Mouse (Mus musculus) Patski (cell line): ENCODE measurements at regions not wholly inside any gene's neighbourhood (a gene's known extent, or its start where the extent isn't known, plus 50 kb on each side); places are given as distances from the start of the nearest gene placed in this dataset.
A peak's percentile ranks its signal among the peaks of the same experiment; 100 is the strongest.

ENCODE experiments used
- ATAC-seq: fragments of 100-300 bp; one replicate; pipeline ENCODE4 v1.8.0; 2021
- CTCF ChIA-PET: fragments of 350-600 bp; sonication (Branson Sonifier 250); formaldehyde crosslinking; loops from one replicate; lab custom pipeline; 2022; ENCODE audit warnings: inconsistent platforms; lab: Charles Lee
- POLR2A ChIA-PET: fragments of 350-600 bp; sonication (Branson Sonifier 250); formaldehyde crosslinking; loops from one replicate; lab custom pipeline; 2022; ENCODE audit warnings: antibody characterized with exemption, inconsistent platforms; lab: Charles Lee
- DNase-seq: peaks from one replicate; pipeline ENCODE4 v3.0.0-alpha.2; 2011; ENCODE audit warnings: low read depth, low spot score
- H3K27me3 ChIP-seq: fragments of 371-371 bp; one replicate; pipeline ENCODE4 v1.5.1; 2021
- CTCF ChIP-seq: fragments of 100-300 bp; IDR thresholded peaks from one replicate; pipeline ENCODE4 v1.5.1; 2021
- in situ Hi-C: fragments of 300-500 bp; cut with MboI; formaldehyde crosslinking; loops from 3 replicates; pipeline ENCODE4 v1.11.1; 2018; ENCODE audit warnings: low pct_unique_long_range_greater_than_20kb, mixed read lengths

DNA sequence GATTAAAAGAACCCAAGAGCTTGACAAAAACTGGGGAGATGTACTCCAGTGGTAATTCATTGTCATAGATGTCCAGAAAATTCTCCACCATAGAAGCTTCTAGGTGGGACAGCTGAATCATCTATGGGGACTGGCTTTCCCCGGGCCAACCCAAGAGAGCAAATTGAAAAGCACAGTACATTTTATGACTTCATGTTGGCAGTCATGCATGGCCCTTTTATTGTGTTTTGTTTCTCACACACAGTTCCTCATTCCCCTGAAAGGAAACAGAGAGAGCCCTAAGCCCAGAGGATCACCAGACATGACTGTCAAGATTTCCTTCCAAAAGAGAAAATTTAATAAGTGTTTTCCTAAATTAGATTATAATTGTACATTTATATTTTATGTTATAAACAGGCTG, 306.9 kb upstream of the Cited2 start:
- in situ Hi-C loops: no loop called here
- ATAC-seq (no peak), DNase-seq (peak; percentile 17)
- ChIA-PET CTCF (interaction anchor here (1.7 kb wide), 1 partner anchor 10 kb away, joined by 4 read pairs; no protein-coding TSS in a partner anchor), POLR2A (no interaction called here)
- no peaks in the 10 kb centered on the region for H3K27me3 ChIP-seq
- TF ChIP-seq CTCF: no peak

DNA sequence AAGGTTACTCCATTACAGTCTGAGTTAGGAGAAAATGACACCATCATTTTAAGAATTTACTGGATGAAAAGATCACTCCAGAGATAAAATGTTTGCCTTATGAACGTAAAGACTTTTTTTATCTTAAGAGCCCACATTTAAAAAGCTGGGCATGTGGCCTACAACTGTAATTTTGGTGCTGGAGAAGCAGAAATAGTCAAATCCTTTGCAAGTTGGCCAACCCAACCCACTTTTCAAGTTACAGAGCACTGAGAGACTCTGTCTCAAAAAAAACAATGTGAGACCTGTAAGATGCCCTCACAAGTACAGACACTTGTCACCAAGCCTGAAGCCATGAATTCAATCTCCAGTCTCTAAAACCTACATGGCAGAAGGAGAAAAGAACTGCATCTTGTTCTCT, 305.6 kb upstream of the Cited2 start:
- POLR2A ChIA-PET: no interaction called here
- in situ Hi-C loops: no loop called here
- ATAC-seq: no peak
- CTCF ChIA-PET: interaction anchor here (1.7 kb wide), 1 partner anchor 11 kb away, joined by 4 read pairs; no protein-coding TSS in a partner anchor
- no peaks in the 10 kb centered on the region for H3K27me3 ChIP-seq
- DNase-seq: no peak
- TF ChIP-seq CTCF: no peak

DNA sequence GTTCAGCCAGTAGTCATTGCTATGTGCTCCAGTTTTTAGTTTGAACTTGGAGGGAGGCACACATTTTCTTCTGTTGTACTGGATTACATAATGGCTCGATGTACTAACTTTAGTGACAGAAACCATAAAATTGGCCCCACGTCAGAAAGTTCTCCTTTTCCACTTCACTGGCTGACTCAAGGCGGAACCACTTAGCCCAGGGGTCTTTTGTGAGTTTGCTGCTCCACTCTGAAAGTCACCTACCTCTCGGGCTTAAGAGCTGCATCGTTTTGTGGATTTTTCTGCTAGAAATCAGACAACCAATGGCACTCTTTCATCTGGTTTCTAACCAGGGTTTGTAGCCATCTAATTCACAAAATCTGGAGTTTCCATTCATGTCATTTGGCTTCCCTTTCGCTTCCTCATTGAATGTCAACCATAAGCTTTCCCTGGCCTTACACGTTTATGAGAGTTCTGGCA, 304.8 kb upstream of the Cited2 start:
- no peaks in the 10 kb centered on the region for H3K27me3 ChIP-seq
- TF ChIP-seq CTCF: no peak
- DNase-seq (no peak), ATAC-seq (no peak)
- in situ Hi-C loops: no loop called here
- ChIA-PET POLR2A (no interaction called here), CTCF (no interaction called here)

DNA sequence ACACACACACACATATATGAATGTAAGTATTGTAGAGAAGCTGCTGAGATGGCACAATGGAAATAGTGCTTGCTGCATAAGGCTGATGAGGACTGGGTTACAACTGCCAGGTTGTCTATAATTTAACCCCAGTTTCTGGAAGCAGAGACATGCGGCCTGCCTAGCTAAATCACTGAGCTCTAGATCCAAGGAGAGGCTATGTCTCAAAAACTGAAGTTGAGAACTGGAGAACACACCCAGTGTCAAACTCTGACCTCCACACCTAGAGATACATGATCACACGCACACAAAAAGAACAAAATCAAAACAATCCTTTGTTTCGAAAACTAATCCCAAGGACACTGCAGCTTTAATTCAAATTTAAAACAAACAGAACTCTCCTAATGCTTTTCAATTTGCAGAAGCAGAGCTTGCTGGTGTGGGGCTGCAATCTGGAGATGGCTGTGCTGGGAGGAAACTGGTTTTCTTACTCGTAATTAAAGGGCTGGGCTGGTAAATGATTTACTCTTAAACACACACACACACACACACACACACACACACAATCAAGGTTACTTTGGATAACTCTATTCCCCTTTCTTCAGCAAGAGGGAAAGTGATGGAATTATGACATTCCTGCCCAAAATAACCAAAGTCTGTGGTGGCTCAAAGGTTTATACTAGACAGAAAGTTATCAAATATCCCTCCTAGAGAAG, 299.3 kb upstream of the Cited2 start:
- CTCF ChIA-PET: no interaction called here
- POLR2A ChIA-PET: interaction anchor here (0.6 kb wide), 2 partner anchors 13 to 351 kb away, joined by 3 read pairs; no protein-coding TSS in a partner anchor
- ATAC-seq: no peak

DNA sequence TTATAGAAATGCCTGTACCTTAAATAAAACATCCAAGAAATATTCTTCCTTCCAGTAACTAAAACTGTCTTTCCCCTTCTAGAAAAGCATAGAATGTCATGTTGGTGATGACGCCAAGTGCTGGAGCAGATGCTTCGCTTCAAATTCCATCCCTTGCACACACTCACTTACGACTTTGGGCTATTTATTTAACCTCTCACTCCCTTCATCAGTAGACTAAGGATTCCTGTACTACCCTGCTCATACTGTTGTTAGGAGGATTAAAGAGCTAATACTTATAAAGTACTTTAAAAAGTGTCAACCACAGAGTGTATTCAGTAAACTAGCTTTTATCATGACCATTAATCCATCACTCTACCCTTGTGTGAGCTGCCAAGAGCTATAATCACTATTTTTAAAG, 296.8 kb upstream of the Cited2 start:
- in situ Hi-C loops: no loop called here
- TF ChIP-seq CTCF: no peak
- CTCF ChIA-PET: interaction anchor here (1.3 kb wide), 1 partner anchor 13 kb away, joined by 3 read pairs; no protein-coding TSS in a partner anchor
- DNase-seq: no peak
- POLR2A ChIA-PET: no interaction called here
- H3K27me3 ChIP-seq: no peaks in the 10 kb centered on the region
- ATAC-seq: no peak

More for the DNA sequence above, 299.3 kb upstream of the Cited2 start:
- in situ Hi-C loops: no loop called here
- H3K27me3 ChIP-seq: no peaks in the 10 kb centered on the region
- TF ChIP-seq CTCF: no peak
- DNase-seq: no peak

DNA sequence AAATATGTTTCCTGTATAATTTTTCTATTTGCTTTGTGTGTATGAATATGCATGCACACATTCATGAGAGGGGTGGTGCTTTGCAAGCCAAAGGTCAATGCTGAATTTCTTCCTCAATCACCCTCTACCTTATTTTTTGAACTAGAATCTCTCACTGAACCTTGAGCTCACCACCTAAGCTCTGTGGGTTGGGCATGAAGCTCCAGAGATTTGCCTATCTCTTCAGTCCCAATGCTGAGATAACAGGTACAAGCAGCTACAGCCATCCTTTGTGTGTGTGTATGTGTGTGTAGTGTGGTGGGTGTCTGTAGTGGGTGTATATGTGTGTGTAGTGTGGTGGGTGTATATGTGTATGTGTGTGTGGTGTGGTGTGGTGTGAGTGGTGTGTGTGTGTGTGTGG, 295.7 kb upstream of the Cited2 start:
- no peak for TF ChIP-seq CTCF
- DNase-seq (no peak), ATAC-seq (no peak)
- CTCF ChIA-PET: no interaction called here
- POLR2A ChIA-PET: no interaction called here
- in situ Hi-C loops: no loop called here
- H3K27me3 ChIP-seq: no peaks in the 10 kb centered on the region

DNA sequence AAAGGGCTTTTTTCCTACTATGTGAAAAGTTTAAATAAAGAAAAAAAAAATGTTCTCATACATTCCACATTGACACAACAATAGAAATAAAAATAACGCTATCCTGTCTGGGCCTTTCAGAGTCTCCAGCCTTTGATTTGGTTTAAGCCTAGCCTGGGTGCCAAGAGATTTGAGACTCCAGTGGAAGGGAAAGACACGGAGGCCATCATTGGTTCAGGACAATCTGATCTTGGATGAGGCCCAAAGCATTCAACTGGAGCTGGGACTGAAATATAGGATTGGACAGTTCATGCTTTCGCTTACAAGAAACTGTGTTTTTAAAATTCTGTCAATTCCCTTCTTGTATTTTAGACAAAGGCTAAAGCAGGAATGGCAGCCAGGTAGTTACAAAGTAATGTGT, 294.7 kb upstream of the Cited2 start:
- no peaks in the 10 kb centered on the region for H3K27me3 ChIP-seq
- ATAC-seq (no peak), DNase-seq (no peak)
- in situ Hi-C loops: no loop called here
- no peak for TF ChIP-seq CTCF
- CTCF ChIA-PET: no interaction called here
- POLR2A ChIA-PET: no interaction called here

DNA sequence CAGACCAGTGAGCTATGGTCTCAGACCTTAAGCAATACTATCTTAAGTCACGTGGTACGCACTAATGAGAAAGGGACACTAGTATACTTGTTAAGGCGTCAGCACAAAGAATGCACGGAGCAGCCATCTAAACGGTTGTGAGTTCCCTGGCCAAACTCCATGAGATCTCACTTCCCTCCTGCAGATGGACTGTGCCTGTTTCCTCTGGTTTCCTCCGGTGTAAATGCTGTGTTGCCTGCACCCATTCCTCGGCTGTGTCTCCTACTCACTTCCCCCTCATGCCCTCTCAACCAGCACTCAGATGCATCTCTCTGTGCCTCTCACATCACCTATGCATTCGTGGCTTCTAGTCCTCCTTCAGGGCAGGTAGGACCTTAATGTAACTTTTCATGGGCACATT, 291.9 kb upstream of the Cited2 start:
- DNase-seq (no peak), ATAC-seq (no peak)
- in situ Hi-C loops: no loop called here
- TF ChIP-seq CTCF: no peak
- no peaks in the 10 kb centered on the region for H3K27me3 ChIP-seq
- CTCF ChIA-PET: no interaction called here
- POLR2A ChIA-PET: no interaction called here

DNA sequence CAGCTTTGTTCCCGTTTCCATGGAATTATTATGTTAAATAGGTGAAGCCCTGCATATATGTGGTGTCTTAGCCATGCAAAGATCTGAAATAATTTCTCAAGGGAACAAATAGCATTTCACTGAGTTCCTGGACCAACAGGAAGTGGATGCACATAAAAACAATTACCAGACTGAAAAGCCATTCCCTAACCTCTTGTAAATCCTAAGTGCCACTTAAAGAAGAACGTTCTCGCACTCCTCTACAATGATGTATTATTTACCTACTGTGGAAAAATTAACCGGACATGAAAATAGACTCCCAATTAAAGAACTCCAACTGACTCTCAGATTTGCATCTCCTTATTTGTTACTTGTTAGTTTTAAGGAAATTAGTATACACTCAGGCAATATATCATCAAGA, 288.9 kb upstream of the Cited2 start:
- ChIA-PET POLR2A (no interaction called here), CTCF (no interaction called here)
- ATAC-seq (no peak), DNase-seq (no peak)
- TF ChIP-seq CTCF: no peak
- no peaks in the 10 kb centered on the region for H3K27me3 ChIP-seq
- in situ Hi-C loops: no loop called here

DNA sequence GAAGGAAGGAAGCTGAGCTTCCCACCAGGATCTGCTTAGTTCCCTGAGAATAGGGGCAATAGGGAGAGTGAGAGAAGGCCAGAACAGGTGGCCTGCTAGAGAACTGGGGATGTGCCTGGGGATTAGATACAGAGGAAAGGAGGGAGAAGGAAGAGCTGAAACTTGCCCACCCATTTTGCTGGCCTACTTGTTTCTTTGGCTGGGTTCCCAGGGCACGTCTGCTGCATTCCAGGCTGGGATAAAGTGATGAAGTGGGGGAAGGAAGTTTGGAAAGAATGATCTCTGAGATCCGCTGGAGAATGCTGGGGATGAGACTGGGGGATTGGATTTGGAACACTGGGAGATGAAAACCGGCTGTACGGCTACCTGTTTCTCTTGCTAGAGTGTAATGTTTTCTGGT, 272.8 kb upstream of the Cited2 start:
- H3K27me3 ChIP-seq: no peaks in the 10 kb centered on the region
- ChIA-PET POLR2A (no interaction called here), CTCF (interaction anchor here (1.7 kb wide), 1 partner anchor 10 kb away, joined by 5 read pairs; no protein-coding TSS in a partner anchor)
- in situ Hi-C loops: no loop called here
- DNase-seq (no peak), ATAC-seq (no peak)
- no peak for TF ChIP-seq CTCF

DNA sequence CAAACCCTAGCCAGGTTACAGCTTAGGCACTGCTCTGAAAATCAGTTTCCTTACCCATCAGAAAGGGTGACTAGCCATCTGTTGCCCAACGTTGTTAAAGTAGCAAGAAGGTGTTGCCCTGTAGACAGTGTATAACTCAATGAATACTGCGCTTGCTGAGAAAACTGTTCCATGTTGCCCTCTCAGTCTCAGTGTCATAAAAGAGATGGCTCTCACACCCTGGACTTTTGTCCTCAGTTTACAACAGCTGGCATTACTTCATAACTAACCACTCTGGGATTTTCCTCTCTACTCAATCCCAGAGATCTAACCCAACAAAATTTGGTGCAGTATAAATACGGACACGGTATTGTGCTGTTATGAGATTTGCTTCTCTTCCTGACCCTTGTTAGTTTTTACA, 252.1 kb upstream of the Cited2 start:
- CTCF ChIA-PET: interaction anchor here (2.0 to 2.1 kb wide), 2 partner anchors 13 to 35 kb away, joined by 4 to 9 read pairs; no protein-coding TSS in a partner anchor
- POLR2A ChIA-PET: no interaction called here
- no peaks in the 10 kb centered on the region for H3K27me3 ChIP-seq
- no peak for DNase-seq
- no peak for ATAC-seq
- in situ Hi-C loops: no loop called here
- no peak for TF ChIP-seq CTCF
